Mouse (Mus musculus): Measurements from ENCODE around the gene Eaf2.

- TF ChIP-seq GATA1 (IDR thresholded peaks at IDR 0.05; ENCODE audit: low read length) (no peak), TAL1 (IDR thresholded peaks at IDR 0.05; ENCODE audit: low read length) (no peak)
Measured at GRCm38 (mm10) chr16:36882737-36883343, 8.0 kb upstream of the Eaf2 start.
